Mouse (Mus musculus) lung, postnatal 25 days (tissue): ENCODE measurements around the gene Emilin2.

Source experiments
- DNase-seq: peaks from one replicate; pipeline ENCODE4 v3.0.0; 2022; ENCODE audit warnings: low spot score

Gene Emilin2

GRCm38 (mm10) chr17:71300338-71300737 lies 11.4 kb downstream of the Emilin2 start:
- DNase-seq, result peak; percentile 79

- peak; percentile 44 for DNase-seq
Measured at GRCm38 (mm10) chr17:71299879-71300278, 11.9 kb downstream of the Emilin2 start.

GRCm38 (mm10) chr17:71294570-71294969 lies 17.2 kb downstream of the Emilin2 start:
- DNase-seq, result no peak

GRCm38 (mm10) chr17:71292897-71293296 lies 18.9 kb downstream of the Emilin2 start:
- no peak for DNase-seq

GRCm38 (mm10) chr17:71291897-71292420 lies 19.8 kb downstream of the Emilin2 start:
- no peak for DNase-seq

GRCm38 (mm10) chr17:71290486-71291410 lies 21.0 kb downstream of the Emilin2 start:
- no peak for DNase-seq

GRCm38 (mm10) chr17:71289572-71290176 lies 22.1 kb downstream of the Emilin2 start:
- no peak for DNase-seq

- no peak for DNase-seq
Measured at GRCm38 (mm10) chr17:71288808-71289548, 22.8 kb downstream of the Emilin2 start.

- DNase-seq, result peak; percentile 65
Measured at GRCm38 (mm10) chr17:71288145-71288758, 23.5 kb downstream of the Emilin2 start.

GRCm38 (mm10) chr17:71287586-71287985 lies 24.2 kb downstream of the Emilin2 start:
- no peak for DNase-seq

- no peak for DNase-seq
Measured at GRCm38 (mm10) chr17:71285929-71286328, 25.8 kb downstream of the Emilin2 start.

GRCm38 (mm10) chr17:71284890-71285289 lies 26.9 kb downstream of the Emilin2 start:
- DNase-seq, result no peak

- DNase-seq, result peak; percentile 46
Measured at GRCm38 (mm10) chr17:71283237-71283636, 28.5 kb downstream of the Emilin2 start.

GRCm38 (mm10) chr17:71282716-71283115 lies 29.1 kb downstream of the Emilin2 start:
- DNase-seq, result no peak

- no peak for DNase-seq
Measured at GRCm38 (mm10) chr17:71277701-71278491, 33.9 kb downstream of the Emilin2 start.

- no peak for DNase-seq
Measured at GRCm38 (mm10) chr17:71276771-71277170, 35.0 kb downstream of the Emilin2 start.

- DNase-seq, result no peak
Measured at GRCm38 (mm10) chr17:71273901-71274300, 37.9 kb downstream of the Emilin2 start.

- DNase-seq, result no peak
Measured at GRCm38 (mm10) chr17:71268599-71268998, 43.2 kb downstream of the Emilin2 start.

GRCm38 (mm10) chr17:71268152-71268551 lies 43.6 kb downstream of the Emilin2 start:
- DNase-seq, result no peak

- no peak for DNase-seq
Measured at GRCm38 (mm10) chr17:71267374-71267773, 44.4 kb downstream of the Emilin2 start.
